Mouse (Mus musculus): ENCODE data around the gene Bub1b.

DNA sequence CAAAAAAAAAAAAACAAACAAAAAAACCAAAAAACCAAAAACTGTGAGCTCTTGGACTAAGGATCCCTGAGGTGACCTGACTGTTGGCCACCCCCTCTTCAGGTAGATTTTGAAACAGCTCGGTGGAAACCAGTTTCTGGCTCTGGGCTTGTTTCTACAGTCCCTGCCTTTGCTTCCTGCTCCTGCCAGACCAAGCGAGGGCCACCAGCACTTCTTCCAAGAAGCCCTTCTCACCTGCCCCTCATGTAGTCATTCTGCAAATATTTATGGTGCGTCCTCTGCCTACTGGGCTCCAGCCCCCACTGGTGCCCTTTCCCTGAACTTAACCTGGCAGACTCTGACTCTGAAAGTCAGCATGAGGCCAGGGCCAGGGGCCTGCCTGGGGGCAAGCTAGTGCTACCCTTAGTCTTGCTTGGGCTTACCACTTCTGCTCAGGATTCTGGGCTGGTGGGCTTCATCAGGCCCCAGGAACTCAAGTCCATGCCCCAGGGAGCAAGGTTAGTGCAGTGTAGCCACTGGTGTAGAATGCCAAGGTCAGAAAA lies 67.0 kb downstream of the Bub1b start:
- TF ChIP-seq EP300 (IDR thresholded peaks at IDR 0.05; ENCODE audit: low read depth) (no peak), CTCF (IDR thresholded peaks at IDR 0.05; ENCODE audit: low read depth) (no peak)

All from heart, postnatal 0 days (tissue).